Mouse (Mus musculus) liver, embryonic 12.5 days (tissue): ENCODE data around the gene Dact2. TPM values are rescaled to one million over a fixed set of nuclear protein-coding genes. Genes with fewer than 3 reads are reported as not detected.
A peak's percentile ranks its signal among the peaks of the same experiment; 100 is the strongest.

Experiments
- ATAC-seq: fragments of 200-750 bp; cut with Nextera tagmentation; 2 replicates; pipeline ENCODE4 v1.8.0; 2017; ENCODE audit warnings: moderate number of reproducible peaks, mild to moderate bottlenecking, moderate library complexity
- H3K27ac ChIP-seq: fragments of 300-500 bp; sonication (generic); 2 replicates; pipeline ENCODE4 v1.5.1; 2016; ENCODE audit warnings: mild to moderate bottlenecking
- H3K27me3 ChIP-seq: fragments of 300-500 bp; sonication (generic); replicated peaks from 2 replicates; pipeline ENCODE4 v1.6.1; 2016; ENCODE audit warnings: mild to moderate bottlenecking, moderate library complexity
- H3K36me3 ChIP-seq: fragments of 300-500 bp; sonication (generic); 2 replicates; pipeline ENCODE4 v1.6.1; 2016; ENCODE audit warnings: mild to moderate bottlenecking, moderate library complexity
- H3K4me1 ChIP-seq: fragments of 300-500 bp; sonication (generic); 2 replicates; pipeline ENCODE4 v1.6.1; 2016
- H3K4me2 ChIP-seq: fragments of 300-500 bp; sonication (generic); 2 replicates; pipeline ENCODE4 v1.6.1; 2016; ENCODE audit warnings: mild to moderate bottlenecking, moderate library complexity
- H3K4me3 ChIP-seq: fragments of 300-500 bp; sonication (generic); 2 replicates; pipeline ENCODE4 v1.5.1; 2016; ENCODE audit warnings: mild to moderate bottlenecking, moderate library complexity
- H3K9ac ChIP-seq: fragments of 300-500 bp; sonication (generic); 2 replicates; pipeline ENCODE4 v1.6.1; 2016; ENCODE audit warnings: mild to moderate bottlenecking, moderate library complexity
- H3K9me3 ChIP-seq: fragments of 300-500 bp; sonication (generic); replicated peaks from 2 replicates; pipeline ENCODE4 v1.6.1; 2016; ENCODE audit warnings: mild to moderate bottlenecking, moderate library complexity
- WGBS: fragments of 180-500 bp; shearing (Covaris S2); methylation state at CpG from one replicate; pipeline ENCODE4 v1.1.7; 2016; ENCODE audit not compliant: insufficient replicate concordance; 5-methylcytosine and 5-hydroxymethylcytosine counted together
- polyA plus RNA-seq: library from polyadenylated mRNA; unstranded; fragments of >200 nt; fragmentation: Nextera tagmentation; extraction: Ambion mirVana; gene quantifications from 2 replicates; pipeline ENCODE4 v1.2.1, GENCODE M21; 2016

Dact2 gene
- 0.85 and 1.4 TPM in 2 replicates for polyA plus RNA-seq

DNA sequence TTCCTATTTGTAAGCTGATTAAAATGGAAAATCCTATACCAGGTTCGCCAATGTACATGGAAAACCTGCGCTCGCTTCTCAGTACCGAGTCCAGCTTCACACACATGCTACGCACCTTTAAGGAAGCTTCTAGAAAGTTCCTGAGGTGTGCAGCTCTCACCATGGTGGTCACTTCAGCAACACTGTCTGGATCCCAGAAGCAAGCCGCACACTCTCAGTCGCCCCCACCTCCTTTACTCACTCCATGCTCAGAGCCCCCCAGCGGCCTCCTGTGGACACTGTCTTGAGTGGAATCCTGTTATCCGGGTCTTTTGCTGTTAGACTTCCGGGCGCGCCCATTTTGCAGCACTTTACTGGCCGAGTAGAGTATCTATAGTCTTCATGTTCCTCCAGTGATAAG is at the start of gene Dact2:
Gene Dact2 (minus strand): TSS at position 244 of the 400 bp plus-strand sequence.
- Histone ChIP-seq H3K9ac (peak within 1 kb of the TSS; percentile 44), H3K27ac (peak within 1 kb of the TSS; percentile 36; the same call in 1 of the 2 replicates), H3K9me3 (no peaks in the 10 kb centered on the region), H3K36me3 (no peaks in the 10 kb centered on the region), H3K4me2 (peak within 1 kb of the TSS; percentile 61), H3K27me3 (peaks cover 82% of the 10 kb centered on the region), H3K4me3 (peak within 1 kb of the TSS; percentile 54), H3K4me1 (peaks cover 13% of the 10 kb centered on the region; the same call in 1 of the 2 replicates)
- 24% methylated on average over 13 of the region's 13 CpGs for WGBS
- ATAC-seq, result no peak

DNA sequence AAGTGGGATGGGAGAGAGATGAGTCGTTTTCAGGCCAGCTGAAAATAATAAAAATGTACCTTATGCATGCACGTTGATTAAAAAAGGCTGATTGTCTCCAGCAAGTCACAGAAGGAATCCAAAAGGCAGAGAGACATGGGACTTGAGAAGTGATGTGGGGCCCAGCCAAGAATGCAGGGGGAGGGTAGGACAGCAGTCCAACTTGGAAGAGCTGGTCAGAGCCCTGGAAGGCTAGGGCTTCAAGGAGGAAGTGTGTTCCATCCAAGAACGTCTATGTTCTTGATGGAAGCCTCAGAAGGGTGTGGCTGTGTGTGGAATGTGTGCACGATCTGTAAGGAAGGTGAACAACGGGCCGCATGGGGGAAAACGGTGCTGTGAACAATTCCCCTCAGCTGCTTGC is 48.4 kb upstream of the Dact2 start:
- H3K4me2 ChIP-seq, result no peak overlapping the region
- H3K4me3 ChIP-seq, result no peak overlapping the region
- no peaks in the 10 kb centered on the region for H3K9me3 ChIP-seq
- no peak for ATAC-seq
- 53% methylated on average over 7 of the region's 7 CpGs for WGBS
- H3K4me1 ChIP-seq, result peaks cover 29% of the 10 kb centered on the region; the same call in 1 of the 2 replicates
- H3K27ac ChIP-seq, result no peak overlapping the region
- H3K9ac ChIP-seq, result no peak overlapping the region
- peaks cover 8% of the 10 kb centered on the region; the same call in 1 of the 2 replicates for H3K27me3 ChIP-seq
- no peaks in the 10 kb centered on the region for H3K36me3 ChIP-seq

- H3K9ac ChIP-seq, result peak overlapping the region; percentile 31; the same call in 1 of the 2 replicates
- peaks cover 8% of the 10 kb centered on the region; the same call in 1 of the 2 replicates for H3K27me3 ChIP-seq
- H3K36me3 ChIP-seq, result no peaks in the 10 kb centered on the region
- H3K4me1 ChIP-seq, result 0 out of 2 replicates have a peak, but pooled peaks cover 24% of the 10 kb centered on the region
- WGBS, result 72% methylated on average over 8 of the region's 8 CpGs
- H3K4me2 ChIP-seq, result peak overlapping the region; percentile 39; the same call in 1 of the 2 replicates
- no peak overlapping the region for H3K27ac ChIP-seq
- no peaks in the 10 kb centered on the region for H3K9me3 ChIP-seq
- no peak for ATAC-seq
- peak overlapping the region; percentile 22; the same call in 1 of the 2 replicates for H3K4me3 ChIP-seq
These were observed 46.3 kb upstream of the Dact2 start for GRCm38 (mm10) chr17:14250401-14250800.

GRCm38 (mm10) chr17:14249595-14249994 is 45.5 kb upstream of the Dact2 start:
- ATAC-seq, result peak; percentile 88
- 24% methylated on average over 4 of the region's 4 CpGs for WGBS
- Histone ChIP-seq H3K27ac (no peak overlapping the region; the same call in 1 of the 2 replicates), H3K36me3 (no peaks in the 10 kb centered on the region), H3K27me3 (peaks cover 8% of the 10 kb centered on the region; the same call in 1 of the 2 replicates), H3K9me3 (no peaks in the 10 kb centered on the region), H3K4me1 (0 out of 2 replicates have a peak, but pooled peaks cover 21% of the 10 kb centered on the region), H3K4me2 (peak overlapping the region; percentile 39), H3K4me3 (peak overlapping the region; percentile 22), H3K9ac (no peak overlapping the region)

DNA sequence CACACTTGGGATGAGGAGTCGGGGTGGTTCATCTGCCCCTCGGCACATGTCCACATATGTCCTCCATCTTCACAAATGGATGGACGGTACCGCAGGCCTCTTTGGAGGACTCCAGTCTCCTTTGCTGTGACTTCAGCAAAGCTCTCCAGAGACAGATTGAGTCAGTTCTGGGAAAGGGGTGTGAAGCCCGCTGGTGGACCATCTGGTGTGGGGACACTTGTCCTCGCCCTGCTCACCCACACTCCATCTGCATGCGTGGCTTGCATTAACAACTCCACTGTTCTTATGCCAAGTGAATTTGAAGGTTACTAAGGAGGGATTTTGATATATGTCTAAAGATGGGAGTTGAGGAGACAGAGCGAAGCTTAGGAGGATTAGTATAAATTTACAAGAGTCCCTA is 43.8 kb upstream of the Dact2 start:
- Histone ChIP-seq H3K4me2 (no peak overlapping the region), H3K9ac (no peak overlapping the region), H3K27me3 (peaks cover 8% of the 10 kb centered on the region; the same call in 1 of the 2 replicates), H3K36me3 (no peaks in the 10 kb centered on the region), H3K27ac (no peak overlapping the region), H3K4me3 (no peak overlapping the region), H3K9me3 (no peaks in the 10 kb centered on the region), H3K4me1 (0 out of 2 replicates have a peak, but pooled peaks cover 10% of the 10 kb centered on the region)
- no peak for ATAC-seq
- 77% methylated on average over 8 of the region's 8 CpGs for WGBS

DNA sequence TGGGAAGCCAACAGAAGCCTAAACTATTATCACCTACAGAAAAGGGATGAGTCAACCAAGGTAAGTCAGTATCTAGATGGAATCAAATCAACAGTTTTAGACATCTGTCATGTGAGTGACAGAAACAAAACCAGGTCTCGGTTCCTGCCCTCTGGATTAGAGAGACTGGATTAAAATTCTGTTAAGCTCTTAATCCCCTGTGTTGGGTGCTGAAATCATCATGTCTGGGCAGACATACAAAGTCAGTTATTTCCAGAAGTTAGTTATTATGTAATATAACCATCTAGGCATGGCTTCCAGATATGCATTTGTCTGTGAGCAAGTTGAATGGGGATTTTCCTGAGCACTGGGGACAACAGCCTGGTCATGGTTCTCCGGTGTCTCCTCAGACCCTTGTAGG is 42.2 kb upstream of the Dact2 start:
- H3K4me3 ChIP-seq, result no peak overlapping the region

DNA sequence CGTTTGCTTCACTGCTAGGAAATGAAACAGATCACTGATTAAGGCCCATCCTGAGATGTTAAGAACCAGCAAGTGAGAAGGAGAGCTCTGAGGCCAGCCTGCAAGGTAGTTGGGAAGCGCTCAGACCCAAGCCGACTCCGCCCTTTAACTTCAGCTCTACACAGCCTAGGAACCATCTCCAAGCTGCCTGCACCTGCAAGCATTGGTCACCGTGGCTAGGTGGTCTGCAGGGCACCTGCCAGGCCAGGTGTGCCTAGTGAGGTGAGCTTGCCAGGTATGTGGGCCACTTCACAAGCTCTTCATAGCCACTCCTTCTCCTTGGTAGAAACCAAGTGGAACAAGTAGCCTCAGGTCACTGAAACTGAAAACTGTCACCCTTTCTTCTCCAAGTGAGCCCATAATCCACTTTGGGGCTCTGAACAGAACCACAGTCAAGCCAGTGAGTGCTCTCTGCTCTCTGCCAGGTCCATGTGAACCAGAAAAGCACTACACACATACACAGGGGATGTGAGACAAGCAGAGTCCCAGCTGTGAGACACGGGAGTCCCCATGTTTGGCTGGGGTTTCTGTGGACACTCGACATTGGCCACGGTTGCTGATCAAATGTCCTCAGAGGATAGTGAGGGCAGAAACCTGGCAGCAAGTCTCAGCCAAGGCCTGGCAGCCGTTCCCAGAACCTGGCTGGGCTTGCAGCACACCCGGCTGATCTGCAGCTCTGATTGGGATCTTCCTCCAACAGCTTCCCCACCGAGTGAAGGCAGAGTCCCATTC is 40.3 kb upstream of the Dact2 start:
- 50% methylated on average over 11 of the region's 11 CpGs for whole genome bisulfite sequencing
- H3K4me3 ChIP-seq, result no peak overlapping the region
- no peak overlapping the region for H3K4me2 ChIP-seq
- no peak overlapping the region for H3K27ac ChIP-seq
- no peaks in the 10 kb centered on the region for H3K36me3 ChIP-seq
- H3K27me3 ChIP-seq, result peaks cover 11% of the 10 kb centered on the region
- H3K9ac ChIP-seq, result no peak overlapping the region
- no peaks in the 10 kb centered on the region for H3K9me3 ChIP-seq
- no peak for ATAC-seq
- 0 out of 2 replicates have a peak, but pooled peaks cover 3% of the 10 kb centered on the region for H3K4me1 ChIP-seq

More for the DNA sequence above, 42.2 kb upstream of the Dact2 start:
- Histone ChIP-seq H3K36me3 (no peaks in the 10 kb centered on the region), H3K4me2 (no peak overlapping the region), H3K27me3 (peaks cover 9% of the 10 kb centered on the region), H3K9me3 (no peaks in the 10 kb centered on the region), H3K4me1 (0 out of 2 replicates have a peak, but pooled peaks cover 10% of the 10 kb centered on the region), H3K9ac (no peak overlapping the region), H3K27ac (no peak overlapping the region)
- no peak for ATAC-seq
- 76% methylated on average over 2 of the region's 2 CpGs for WGBS

GRCm38 (mm10) chr17:14242634-14243033 is 38.5 kb upstream of the Dact2 start:
- no peak overlapping the region for H3K4me3 ChIP-seq
- H3K36me3 ChIP-seq, result no peaks in the 10 kb centered on the region
- no peak overlapping the region for H3K9ac ChIP-seq
- no peaks in the 10 kb centered on the region for H3K4me1 ChIP-seq
- peaks cover 8% of the 10 kb centered on the region for H3K27me3 ChIP-seq
- no peak for ATAC-seq
- no peak overlapping the region for H3K4me2 ChIP-seq
- H3K9me3 ChIP-seq, result no peaks in the 10 kb centered on the region
- WGBS, result 68% methylated on average over 8 of the region's 8 CpGs
- no peak overlapping the region for H3K27ac ChIP-seq

GRCm38 (mm10) chr17:14239960-14240359 is 35.9 kb upstream of the Dact2 start:
- no peak for ATAC-seq
- no peak overlapping the region for H3K27ac ChIP-seq
- WGBS, result 69% methylated on average over 10 of the region's 10 CpGs
- H3K4me3 ChIP-seq, result no peak overlapping the region
- H3K27me3 ChIP-seq, result peaks cover 8% of the 10 kb centered on the region; the same call in 1 of the 2 replicates
- no peaks in the 10 kb centered on the region for H3K36me3 ChIP-seq
- H3K9ac ChIP-seq, result no peak overlapping the region
- no peak overlapping the region for H3K4me2 ChIP-seq
- H3K4me1 ChIP-seq, result no peaks in the 10 kb centered on the region
- no peaks in the 10 kb centered on the region for H3K9me3 ChIP-seq

- Histone ChIP-seq H3K9me3 (no peaks in the 10 kb centered on the region), H3K4me3 (no peak overlapping the region), H3K36me3 (no peaks in the 10 kb centered on the region), H3K4me1 (no peaks in the 10 kb centered on the region), H3K9ac (no peak overlapping the region), H3K27ac (no peak overlapping the region), H3K4me2 (no peak overlapping the region), H3K27me3 (peaks cover 18% of the 10 kb centered on the region; the same call in 1 of the 2 replicates)
- no peak for ATAC-seq
- 50% methylated on average over 6 of the region's 6 CpGs for WGBS
These were observed 33.0 kb upstream of the Dact2 start for GRCm38 (mm10) chr17:14237134-14237533.

- no peak overlapping the region for H3K27ac ChIP-seq
- H3K9me3 ChIP-seq, result no peaks in the 10 kb centered on the region
- no peaks in the 10 kb centered on the region for H3K4me1 ChIP-seq
- WGBS, result 51% methylated on average over 12 of the region's 12 CpGs
- H3K27me3 ChIP-seq, result peaks cover 28% of the 10 kb centered on the region; the same call in 1 of the 2 replicates
- H3K4me3 ChIP-seq, result no peak overlapping the region
- no peaks in the 10 kb centered on the region for H3K36me3 ChIP-seq
- no peak for ATAC-seq
- no peak overlapping the region for H3K9ac ChIP-seq
- H3K4me2 ChIP-seq, result no peak overlapping the region
These were observed 30.8 kb upstream of the Dact2 start for GRCm38 (mm10) chr17:14234774-14235389.

DNA sequence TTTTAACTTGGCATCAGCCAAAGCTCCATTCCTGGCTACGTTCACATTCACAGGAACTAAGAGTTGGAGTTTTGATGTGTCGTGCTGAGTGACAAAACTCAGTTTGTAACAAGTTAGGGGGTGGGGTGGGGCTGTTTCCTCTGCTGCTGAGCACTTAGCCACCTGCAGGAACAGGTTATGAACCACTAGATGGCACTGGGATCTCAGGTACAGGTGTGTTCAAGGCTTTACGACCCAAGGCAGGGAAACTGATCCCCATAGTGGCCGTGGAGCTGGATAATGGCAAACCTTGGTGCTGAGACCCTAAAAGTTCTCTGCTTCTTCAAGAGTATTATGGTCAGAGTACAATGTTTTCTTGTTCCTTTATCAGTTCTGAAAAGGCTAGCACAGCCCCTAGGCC is 29.6 kb upstream of the Dact2 start:
- no peak overlapping the region for H3K4me3 ChIP-seq
- H3K4me1 ChIP-seq, result no peaks in the 10 kb centered on the region
- no peaks in the 10 kb centered on the region for H3K9me3 ChIP-seq
- peaks cover 40% of the 10 kb centered on the region; the same call in 1 of the 2 replicates for H3K27me3 ChIP-seq
- no peak overlapping the region for H3K4me2 ChIP-seq
- H3K36me3 ChIP-seq, result no peaks in the 10 kb centered on the region
- no peak overlapping the region for H3K27ac ChIP-seq
- no peak for ATAC-seq
- H3K9ac ChIP-seq, result no peak overlapping the region
- WGBS, result 31% methylated on average over 4 of the region's 4 CpGs
